Mouse (Mus musculus): ENCODE measurements around the gene Pcyt1a.

Gene Pcyt1a

GRCm38 (mm10) chr16:32430474-32431046, at the start of gene Pcyt1a:
Gene Pcyt1a, plus strand, starts transcription at chr16:32430921.
- peak; percentile 91 to 93 for DNase-seq

- DNase-seq, result no peak
Observed at GRCm38 (mm10) chr16:32382901-32383300, 47.8 kb upstream of the Pcyt1a start.

GRCm38 (mm10) chr16:32384885-32385284, 45.8 kb upstream of the Pcyt1a start:
- DNase-seq, result no peak

GRCm38 (mm10) chr16:32386826-32387225, 43.9 kb upstream of the Pcyt1a start:
- DNase-seq, result no peak

GRCm38 (mm10) chr16:32389049-32389448, 41.7 kb upstream of the Pcyt1a start:
- no peak for DNase-seq

GRCm38 (mm10) chr16:32389841-32390240, 40.9 kb upstream of the Pcyt1a start:
- DNase-seq, result no peak

- DNase-seq, result no peak
Observed at GRCm38 (mm10) chr16:32390882-32391281, 39.8 kb upstream of the Pcyt1a start.

- no peak for DNase-seq
Observed at GRCm38 (mm10) chr16:32395679-32396540, 34.8 kb upstream of the Pcyt1a start.

GRCm38 (mm10) chr16:32396541-32396835, 34.2 kb upstream of the Pcyt1a start:
- DNase-seq, result no peak

GRCm38 (mm10) chr16:32398206-32398605, 32.5 kb upstream of the Pcyt1a start:
- DNase-seq, result no peak

- DNase-seq, result no peak
Observed at GRCm38 (mm10) chr16:32400267-32400666, 30.5 kb upstream of the Pcyt1a start, which contains the start of gene Tm4sf19. Gene Tm4sf19, plus strand, starts transcription at chr16:32400506.

- DNase-seq, result peak; percentile 18 to 19
Observed at GRCm38 (mm10) chr16:32401335-32401965, 29.3 kb upstream of the Pcyt1a start.

GRCm38 (mm10) chr16:32402818-32403217, 27.9 kb upstream of the Pcyt1a start:
- DNase-seq, result no peak

GRCm38 (mm10) chr16:32405716-32406115, 25.0 kb upstream of the Pcyt1a start:
- DNase-seq, result no peak

- DNase-seq, result no peak
Observed at GRCm38 (mm10) chr16:32406671-32407070, 24.1 kb upstream of the Pcyt1a start.

- no peak for DNase-seq
Observed at GRCm38 (mm10) chr16:32407730-32408129, 23.0 kb upstream of the Pcyt1a start.

- DNase-seq, result no peak
Observed at GRCm38 (mm10) chr16:32417457-32417856, 13.3 kb upstream of the Pcyt1a start.

GRCm38 (mm10) chr16:32419517-32420483, 10.9 kb upstream of the Pcyt1a start, which contains the start of gene Tctex1d2:
Gene Tctex1d2, plus strand, starts transcription at chr16:32419702.
- peak; percentile 96 to 97 for DNase-seq

- no peak for DNase-seq
Observed at GRCm38 (mm10) chr16:32427506-32427905, 3.2 kb upstream of the Pcyt1a start.

GRCm38 (mm10) chr16:32431047-32431591, 398 bp downstream of the Pcyt1a start:
- peak; percentile 39 to 43 for DNase-seq

- DNase-seq, result no peak
Observed at GRCm38 (mm10) chr16:32431926-32432325, 1.2 kb downstream of the Pcyt1a start.

GRCm38 (mm10) chr16:32433138-32433537, 2.4 kb downstream of the Pcyt1a start:
- peak in 1 of 2 experiments; percentile 25 for DNase-seq

All from lung, adult 18-20 months (tissue).